Mouse (Mus musculus) liver, embryonic 15.5 days (tissue): ENCODE measurements at regions not wholly inside any gene's neighbourhood (a gene's known extent, or its start where the extent isn't known, plus 50 kb on each side); places are given as distances from the start of the nearest gene placed in this dataset.
"Not testable (repeated sequence)": the region's sequence is repeated elsewhere in the genome, so short reads cannot be mapped to it uniquely, and the experiment has no call there.

Experiments
- ATAC-seq: fragments of 200-750 bp; cut with Nextera tagmentation; 2 replicates; pipeline ENCODE4 v1.8.0; 2017; ENCODE audit warnings: moderate number of reproducible peaks, mild to moderate bottlenecking, moderate library complexity; ENCODE audit not compliant: insufficient read depth
- H3K27ac ChIP-seq: fragments of 300-500 bp; sonication (generic); replicated peaks from 2 replicates; pipeline ENCODE4 v1.5.1; 2015; ENCODE audit warnings: mild to moderate bottlenecking, inconsistent platforms
- H3K27me3 ChIP-seq: fragments of 300-500 bp; sonication (generic); 2 replicates; pipeline ENCODE4 v1.6.1; 2015; ENCODE audit warnings: mild to moderate bottlenecking, inconsistent platforms
- H3K36me3 ChIP-seq: fragments of 300-500 bp; sonication (generic); replicated peaks from 2 replicates; pipeline ENCODE4 v1.6.1; 2015; ENCODE audit warnings: moderate library complexity, mild to moderate bottlenecking, inconsistent platforms
- H3K4me1 ChIP-seq: fragments of 300-500 bp; sonication (generic); replicated peaks from 2 replicates; pipeline ENCODE4 v1.6.1; 2015; ENCODE audit warnings: inconsistent platforms
- H3K4me2 ChIP-seq: fragments of 300-500 bp; sonication (generic); 2 replicates; pipeline ENCODE4 v1.6.1; 2015; ENCODE audit warnings: moderate library complexity, mild to moderate bottlenecking, inconsistent platforms
- H3K4me3 ChIP-seq: fragments of 300-500 bp; sonication (generic); replicated peaks from 2 replicates; pipeline ENCODE4 v1.5.1; 2015; ENCODE audit warnings: mild to moderate bottlenecking, inconsistent platforms
- H3K9ac ChIP-seq: fragments of 300-500 bp; sonication (generic); 2 replicates; pipeline ENCODE4 v1.6.1; 2015; ENCODE audit warnings: moderate library complexity, mild to moderate bottlenecking, inconsistent platforms
- H3K9me3 ChIP-seq: fragments of 300-500 bp; sonication (generic); replicated peaks from 2 replicates; pipeline ENCODE4 v1.6.1; 2016; ENCODE audit warnings: inconsistent platforms
- WGBS: fragments of 180-500 bp; shearing (Covaris S2); methylation state at CpG from one replicate; pipeline ENCODE4 v1.1.7; 2015; ENCODE audit warnings: mixed read lengths; ENCODE audit not compliant: insufficient replicate concordance; 5-methylcytosine and 5-hydroxymethylcytosine counted together

DNA sequence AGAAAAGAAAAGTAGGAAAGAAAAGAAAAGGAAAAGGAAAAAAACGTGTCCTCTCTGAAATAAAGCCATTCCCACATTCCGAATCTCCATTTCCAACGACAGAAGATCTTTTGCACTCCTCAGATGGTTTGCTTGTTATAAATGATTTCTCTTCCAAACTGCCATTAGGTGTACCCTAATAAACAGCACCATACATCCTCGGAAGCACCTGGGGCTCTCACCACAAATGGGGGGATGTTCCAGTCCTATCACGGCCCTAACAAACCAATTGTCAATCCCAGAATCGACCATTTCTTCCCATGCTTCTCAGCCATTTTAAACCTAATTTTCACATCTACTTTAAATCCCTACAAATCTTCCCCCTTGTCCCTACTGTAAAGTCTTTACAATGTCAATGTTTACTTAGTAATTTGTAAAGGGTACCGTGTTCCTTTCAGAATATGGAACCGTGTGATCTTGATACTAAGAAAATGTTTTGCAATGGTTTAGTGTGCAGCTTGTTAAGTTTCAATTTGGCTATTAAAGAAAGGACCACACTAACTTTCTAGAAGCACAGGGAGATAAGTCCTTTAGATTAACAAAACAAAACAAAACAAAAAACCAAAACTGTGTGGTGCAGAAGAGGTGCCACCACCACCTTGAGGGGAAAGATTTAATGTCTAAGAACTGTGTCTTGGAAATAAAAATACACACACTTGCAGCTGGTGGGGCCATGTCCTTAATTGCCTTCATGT lies 66.6 kb upstream of the Chd2 start:
- H3K9ac ChIP-seq: no peak overlapping the region
- no peak overlapping the region for H3K27ac ChIP-seq
- no peaks in the 10 kb centered on the region for H3K36me3 ChIP-seq
- ATAC-seq: no peak
- peaks cover 41% of the 10 kb centered on the region for H3K4me1 ChIP-seq
- H3K4me3 ChIP-seq: 0 out of 2 replicates have a peak overlapping the region, but pooled peaks have one; percentile 55
- peak overlapping the region; percentile 80 for H3K4me2 ChIP-seq
- no peaks in the 10 kb centered on the region for H3K27me3 ChIP-seq
- WGBS: 24% methylated on average over 8 of the region's 8 CpGs
- no peaks in the 10 kb centered on the region for H3K9me3 ChIP-seq

DNA sequence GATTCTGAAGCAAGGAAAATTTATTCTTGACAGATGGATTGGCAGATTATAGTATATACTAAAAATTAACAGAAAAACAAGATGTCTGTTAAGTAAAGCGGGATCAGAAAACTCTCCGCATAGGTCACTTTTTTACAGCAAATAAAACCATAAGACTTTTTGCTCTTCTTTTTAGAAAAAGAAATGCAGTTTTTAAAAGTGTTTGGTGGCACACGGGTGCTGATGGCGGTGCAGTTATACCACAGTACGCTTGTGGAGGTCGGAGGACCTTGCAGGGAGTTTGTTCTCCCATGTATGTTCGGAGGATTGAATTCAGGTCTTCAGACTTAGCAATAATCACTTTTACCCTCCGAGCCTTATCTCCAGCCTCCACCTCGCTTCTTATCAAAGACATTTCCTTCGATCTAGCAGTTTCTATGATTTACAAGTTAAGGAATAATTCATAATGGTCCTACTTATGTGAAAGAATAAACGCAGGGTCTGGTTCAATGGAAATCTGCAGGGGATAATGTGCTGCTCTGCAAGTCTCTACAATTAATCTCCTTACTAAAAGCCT lies 65.9 kb upstream of the Chd2 start:
- 7% methylated on average over 11 of the region's 11 CpGs for WGBS
- Histone ChIP-seq H3K9ac (peak overlapping the region; percentile 51), H3K9me3 (no peaks in the 10 kb centered on the region), H3K27me3 (no peaks in the 10 kb centered on the region), H3K27ac (peak overlapping the region; percentile 84), H3K4me3 (peak overlapping the region; percentile 55), H3K4me1 (peaks cover 41% of the 10 kb centered on the region), H3K4me2 (peak overlapping the region; percentile 80), H3K36me3 (no peaks in the 10 kb centered on the region)
- ATAC-seq: no peak

DNA sequence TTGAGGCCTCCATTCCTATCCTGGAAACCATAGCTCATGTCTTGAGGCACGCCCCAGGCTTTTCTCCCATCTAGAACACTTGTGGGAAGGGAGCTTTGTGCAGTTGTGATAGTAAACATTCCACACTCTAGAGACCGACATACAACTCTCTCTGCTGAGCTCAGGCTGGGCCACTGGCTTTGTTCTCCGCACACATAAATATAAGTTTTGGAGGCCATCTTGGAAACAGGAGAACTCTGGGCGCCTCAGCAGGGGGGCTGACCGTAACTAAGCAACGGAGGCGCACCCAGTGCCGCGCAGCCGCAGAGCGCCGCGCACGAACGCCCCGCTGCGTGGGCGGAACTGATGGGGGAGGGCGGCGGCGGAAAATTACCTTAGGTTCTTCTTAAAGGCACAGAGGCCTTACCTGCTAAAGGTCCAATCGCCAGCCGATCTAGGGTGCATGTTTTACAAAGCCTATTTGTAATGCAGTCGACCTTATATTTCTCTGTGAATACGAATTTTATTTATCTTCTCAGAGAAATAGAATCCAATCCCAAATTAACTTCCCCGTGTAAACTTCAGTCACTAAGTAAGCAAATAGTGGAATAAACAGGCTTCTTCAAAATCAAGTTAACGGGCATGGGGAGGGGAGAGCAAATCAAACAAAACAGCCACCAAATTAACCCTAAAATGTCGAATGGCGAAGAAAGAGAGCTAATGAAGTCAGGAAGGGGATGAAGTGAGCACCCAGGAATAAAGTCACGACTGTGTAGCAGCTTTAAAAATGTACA lies 65.2 kb upstream of the Chd2 start:
- H3K27me3 ChIP-seq: no peaks in the 10 kb centered on the region
- peak; percentile 93 for ATAC-seq
- peaks cover 46% of the 10 kb centered on the region for H3K4me1 ChIP-seq
- 3% methylated on average over 30 of the region's 30 CpGs for WGBS
- H3K9ac ChIP-seq: peak overlapping the region; percentile 51
- no peaks in the 10 kb centered on the region for H3K36me3 ChIP-seq
- H3K9me3 ChIP-seq: no peaks in the 10 kb centered on the region
- peak overlapping the region; percentile 84 for H3K27ac ChIP-seq
- H3K4me2 ChIP-seq: peak overlapping the region; percentile 80
- H3K4me3 ChIP-seq: peak overlapping the region; percentile 55

DNA sequence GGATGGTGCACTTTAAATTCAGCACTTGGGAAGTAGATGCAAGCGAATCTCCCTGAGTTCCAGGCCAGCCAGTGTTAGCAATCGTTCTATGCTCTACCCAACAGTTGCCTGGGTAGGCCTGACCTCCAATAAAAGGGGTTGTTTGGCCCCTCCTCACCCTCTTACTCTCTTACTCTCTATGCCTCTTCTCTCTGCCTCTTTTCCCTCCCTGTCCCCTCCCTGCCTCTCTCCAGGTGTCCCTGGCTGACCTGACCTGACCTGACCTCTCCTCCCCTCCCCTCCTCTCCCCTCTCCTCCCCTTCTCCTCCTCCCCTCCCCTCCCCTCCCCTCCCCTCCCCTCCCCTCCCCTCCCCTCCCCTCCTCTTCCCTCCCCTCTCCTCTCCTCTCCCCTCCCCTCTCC lies 63.0 kb upstream of the Chd2 start:
- no peaks in the 10 kb centered on the region for H3K36me3 ChIP-seq
- H3K9me3 ChIP-seq: no peaks in the 10 kb centered on the region
- no peak for ATAC-seq
- H3K4me3 ChIP-seq: no peak overlapping the region
- H3K4me1 ChIP-seq: peaks cover 68% of the 10 kb centered on the region
- no peak overlapping the region for H3K4me2 ChIP-seq
- 58% methylated on average over 2 of the region's 2 CpGs for WGBS
- no peaks in the 10 kb centered on the region for H3K27me3 ChIP-seq
- no peak overlapping the region for H3K27ac ChIP-seq
- H3K9ac ChIP-seq: no peak overlapping the region

DNA sequence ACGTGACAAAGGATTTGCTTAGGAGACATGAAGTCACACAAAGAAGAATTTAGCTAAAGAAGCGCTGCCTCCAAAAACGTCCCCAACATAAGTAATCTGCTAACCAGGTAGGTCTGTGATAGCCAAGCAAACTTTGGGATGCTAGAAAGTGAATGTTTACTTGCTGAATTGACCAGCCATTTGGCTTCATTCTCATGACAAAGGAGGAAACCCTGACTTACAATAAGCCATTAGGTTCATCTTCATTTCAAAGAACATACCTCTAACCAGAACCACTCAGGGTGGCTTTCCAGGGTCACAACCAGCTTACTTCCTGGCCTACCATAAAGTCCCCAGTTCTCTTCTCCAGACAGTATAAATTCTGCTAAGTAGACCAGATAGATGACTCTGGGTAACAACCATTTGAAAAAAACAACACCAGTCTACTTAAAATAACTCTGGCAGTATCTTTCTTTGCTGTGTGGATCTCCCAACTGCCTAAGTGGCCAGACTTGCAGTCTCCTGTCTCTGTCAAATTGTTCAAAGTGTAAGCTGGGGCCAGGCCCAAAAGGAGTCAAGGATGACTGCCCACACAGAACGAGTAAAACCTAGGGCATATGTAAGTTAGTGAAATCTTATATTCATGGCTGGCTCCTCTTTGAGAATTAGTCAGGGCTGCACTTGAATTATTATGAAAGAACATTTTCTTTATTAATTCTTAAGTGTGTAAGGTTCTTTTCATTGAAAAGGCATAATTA lies 61.4 kb upstream of the Chd2 start:
- H3K36me3 ChIP-seq: no peaks in the 10 kb centered on the region
- ATAC-seq: no peak
- no peak overlapping the region for H3K4me3 ChIP-seq
- H3K27ac ChIP-seq: 0 out of 2 replicates have a peak overlapping the region, but pooled peaks have one; percentile 16
- no peaks in the 10 kb centered on the region for H3K9me3 ChIP-seq
- no peaks in the 10 kb centered on the region for H3K27me3 ChIP-seq
- peaks cover 66% of the 10 kb centered on the region for H3K4me1 ChIP-seq
- no peak overlapping the region for H3K9ac ChIP-seq
- WGBS: 59% methylated on average over 4 of the region's 4 CpGs
- no peak overlapping the region for H3K4me2 ChIP-seq

DNA sequence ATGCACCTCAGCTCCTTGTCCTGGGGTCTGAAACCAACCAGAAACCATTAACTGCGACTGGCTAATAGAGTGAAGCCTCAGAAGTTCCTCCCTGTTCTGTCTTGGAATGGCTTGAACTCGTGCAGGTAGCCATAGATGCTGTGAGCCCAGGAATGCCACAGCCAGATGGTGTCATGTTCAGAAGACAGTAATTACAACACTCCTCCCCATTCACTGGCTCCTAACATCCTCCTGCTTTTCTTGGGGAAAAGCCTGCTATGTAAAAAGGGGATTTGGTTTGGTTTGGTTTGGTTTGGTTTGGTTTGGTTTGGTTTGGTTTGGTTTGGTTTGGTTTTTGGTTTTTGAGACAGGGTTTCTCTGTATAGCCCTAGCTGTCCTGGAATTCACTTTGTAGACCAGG lies 59.7 kb upstream of the Chd2 start:
- Histone ChIP-seq H3K27ac (no peak overlapping the region; the same call in 1 of the 2 replicates), H3K4me3 (no peak overlapping the region), H3K27me3 (no peaks in the 10 kb centered on the region), H3K9ac (no peak overlapping the region), H3K4me1 (peaks cover 67% of the 10 kb centered on the region), H3K9me3 (no peaks in the 10 kb centered on the region), H3K4me2 (no peak overlapping the region), H3K36me3 (no peaks in the 10 kb centered on the region)
- ATAC-seq: no peak
- WGBS: 59% methylated on average over 2 of the region's 2 CpGs

DNA sequence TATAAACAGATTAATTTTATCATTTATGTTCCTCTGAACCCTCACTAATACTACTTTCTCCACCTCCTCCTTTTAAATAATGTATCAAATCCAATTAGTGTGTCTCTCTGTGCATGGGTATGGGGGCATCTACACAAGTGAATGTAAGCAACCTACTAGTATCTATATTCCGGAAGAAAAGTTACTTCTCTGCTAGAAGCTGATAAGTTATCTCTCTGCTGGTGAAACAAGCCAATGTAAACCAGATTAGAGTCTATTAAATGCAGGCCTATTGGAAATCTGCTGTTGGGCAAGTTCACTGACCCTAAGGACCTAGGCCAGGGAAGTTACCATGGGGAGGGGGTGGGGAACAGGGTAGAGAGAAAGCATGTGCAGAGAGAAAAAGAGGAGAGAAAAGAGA lies 59.1 kb upstream of the Chd2 start:
- no peak overlapping the region; the same call in 1 of the 2 replicates for H3K27ac ChIP-seq
- no peak overlapping the region for H3K9ac ChIP-seq
- no peaks in the 10 kb centered on the region for H3K27me3 ChIP-seq
- peak; percentile 39; the same call in 1 of the 2 replicates for ATAC-seq
- 9% methylated on average over 1 of the region's 1 CpGs for WGBS
- H3K4me3 ChIP-seq: no peak overlapping the region
- no peaks in the 10 kb centered on the region for H3K36me3 ChIP-seq
- H3K4me2 ChIP-seq: peak overlapping the region; percentile 39
- peaks cover 67% of the 10 kb centered on the region for H3K4me1 ChIP-seq
- no peaks in the 10 kb centered on the region for H3K9me3 ChIP-seq

DNA sequence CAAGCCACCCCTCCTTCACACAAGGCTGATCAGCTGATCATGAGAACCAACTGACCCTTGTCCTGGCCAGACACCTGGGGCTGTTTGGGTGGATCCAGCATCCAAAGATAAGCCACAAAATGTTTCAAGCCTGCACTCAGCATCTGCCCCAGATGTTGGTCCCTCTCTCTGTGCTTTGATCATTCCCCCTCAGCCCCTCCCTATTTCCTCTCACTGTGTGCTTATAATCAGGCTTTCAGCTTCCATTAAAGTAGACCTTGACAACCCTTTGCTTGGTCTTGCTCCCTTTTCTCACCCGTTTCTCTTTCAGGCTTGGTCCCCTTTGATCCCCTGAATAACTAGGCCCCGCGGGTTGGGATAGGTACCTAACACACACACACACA lies 58.4 kb upstream of the Chd2 start:
- H3K36me3 ChIP-seq, H3K9me3 ChIP-seq, H3K4me3 ChIP-seq, H3K27me3 ChIP-seq, ATAC-seq, H3K9ac ChIP-seq: not testable (repeated sequence)
- H3K27ac ChIP-seq: peak overlapping the region; percentile 74
- peak overlapping the region; percentile 42 for H3K4me2 ChIP-seq
- WGBS: 87% methylated on average over 3 of the region's 3 CpGs
- peaks cover 72% of the 10 kb centered on the region for H3K4me1 ChIP-seq

DNA sequence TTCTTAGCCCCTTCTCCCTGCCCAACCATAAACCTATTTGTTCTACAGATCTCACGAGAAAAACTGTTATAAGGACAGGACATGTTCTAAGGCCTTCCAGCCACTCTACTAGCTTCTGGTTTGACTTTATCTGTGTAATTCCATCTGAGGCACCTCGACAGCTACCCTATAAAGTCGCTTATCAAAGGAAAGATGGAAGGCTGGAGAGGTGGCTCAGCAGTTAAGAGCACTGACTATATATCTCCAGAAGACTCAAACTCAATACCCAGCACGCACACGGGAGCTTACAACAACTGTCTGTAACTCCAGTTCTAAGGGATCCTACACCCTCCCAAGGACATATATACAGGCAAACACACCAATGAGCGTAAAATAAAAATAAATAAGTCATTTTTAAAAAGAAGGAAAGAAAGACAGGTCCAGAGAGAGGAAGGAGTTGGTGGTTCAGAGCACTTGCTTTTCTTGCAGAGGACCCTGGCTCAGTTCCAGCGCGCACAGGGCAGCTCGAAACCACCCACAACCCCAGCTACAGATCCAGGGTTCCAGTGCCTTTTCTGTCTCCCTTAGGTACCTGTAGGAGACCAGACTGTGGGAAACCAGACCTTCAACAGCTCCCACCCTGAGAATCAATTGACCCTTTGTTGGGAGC lies 57.8 kb upstream of the Chd2 start:
- Histone ChIP-seq H3K4me1 (peaks cover 75% of the 10 kb centered on the region), H3K4me3 (no peak overlapping the region), H3K9me3 (no peaks in the 10 kb centered on the region), H3K36me3 (no peaks in the 10 kb centered on the region), H3K9ac (no peak overlapping the region), H3K27me3 (no peaks in the 10 kb centered on the region), H3K27ac (peak overlapping the region; percentile 74), H3K4me2 (peak overlapping the region; percentile 42)
- 46% methylated on average over 9 of the region's 9 CpGs for WGBS
- ATAC-seq: peak; percentile 34

DNA sequence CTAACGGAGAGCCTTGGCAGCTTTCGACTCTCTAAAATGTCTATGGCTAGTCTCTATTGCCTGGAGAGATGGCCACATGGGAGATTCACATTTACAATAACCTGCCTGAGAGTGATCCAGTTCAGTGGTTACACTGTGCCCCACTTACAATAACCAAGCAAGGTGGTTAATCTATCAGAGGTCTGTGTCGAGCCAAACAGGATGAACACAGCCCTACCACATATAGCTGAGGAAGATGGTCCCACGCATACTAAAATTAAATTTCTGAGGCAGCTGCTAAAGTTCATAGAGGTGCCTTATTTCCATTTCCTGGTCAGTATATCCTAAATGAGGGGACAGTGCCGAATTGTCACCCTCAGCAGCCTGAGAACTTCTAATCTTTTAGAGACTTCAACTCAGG lies 56.3 kb upstream of the Chd2 start:
- Histone ChIP-seq H3K27me3 (no peaks in the 10 kb centered on the region), H3K4me3 (no peak overlapping the region), H3K4me2 (no peak overlapping the region), H3K36me3 (no peaks in the 10 kb centered on the region), H3K4me1 (peaks cover 81% of the 10 kb centered on the region), H3K27ac (peak overlapping the region; percentile 31; the same call in 1 of the 2 replicates), H3K9ac (no peak overlapping the region), H3K9me3 (no peaks in the 10 kb centered on the region)
- WGBS: 75% methylated on average over 5 of the region's 5 CpGs
- ATAC-seq: no peak
